Mouse (Mus musculus): ENCODE results near the gene Dap. TPM values are rescaled to one million over a fixed set of nuclear protein-coding genes. Genes with fewer than 3 reads are reported as not detected.

Gene Dap
- polyA plus RNA-seq, 1 experiment, result not detected

GRCm38 (mm10) chr15:31299258-31299917 lies 75.3 kb downstream of the Dap start:
- TF ChIP-seq GATA1 (IDR thresholded peaks at IDR 0.05; ENCODE audit: low read length), result no peak

- no peak for TF ChIP-seq GATA1 (IDR thresholded peaks at IDR 0.05; ENCODE audit: low read length)
Observed at GRCm38 (mm10) chr15:31302293-31302990, 78.3 kb downstream of the Dap start.

GRCm38 (mm10) chr15:31304302-31304701 lies 80.2 kb downstream of the Dap start:
- no peak for TF ChIP-seq GATA1 (IDR thresholded peaks at IDR 0.05; ENCODE audit: low read length)

GRCm38 (mm10) chr15:31305181-31305580 lies 81.1 kb downstream of the Dap start:
- TF ChIP-seq GATA1 (IDR thresholded peaks at IDR 0.05; ENCODE audit: low read length), result no peak

GRCm38 (mm10) chr15:31306726-31307125 lies 82.6 kb downstream of the Dap start:
- TF ChIP-seq GATA1 (IDR thresholded peaks at IDR 0.05; ENCODE audit: low read length), result no peak

- no peak for TF ChIP-seq GATA1 (IDR thresholded peaks at IDR 0.05; ENCODE audit: low read length)
Observed at GRCm38 (mm10) chr15:31309526-31309925, 85.4 kb downstream of the Dap start.

GRCm38 (mm10) chr15:31312001-31312400 lies 87.9 kb downstream of the Dap start:
- no peak for TF ChIP-seq GATA1 (IDR thresholded peaks at IDR 0.05; ENCODE audit: low read length)

GRCm38 (mm10) chr15:31315630-31316231 lies 91.6 kb downstream of the Dap start:
- no peak for TF ChIP-seq GATA1 (IDR thresholded peaks at IDR 0.05; ENCODE audit: low read length)

- TF ChIP-seq GATA1 (IDR thresholded peaks at IDR 0.05; ENCODE audit: low read length), result no peak
Observed at GRCm38 (mm10) chr15:31317056-31317805, 93.1 kb downstream of the Dap start.

- no peak for TF ChIP-seq GATA1 (IDR thresholded peaks at IDR 0.05; ENCODE audit: low read length)
Observed at GRCm38 (mm10) chr15:31318158-31318955, 94.2 kb downstream of the Dap start.

- no peak for TF ChIP-seq GATA1 (IDR thresholded peaks at IDR 0.05; ENCODE audit: low read length)
Observed at GRCm38 (mm10) chr15:31319046-31319445, 94.9 kb downstream of the Dap start.

GRCm38 (mm10) chr15:31320598-31321377 lies 96.7 kb downstream of the Dap start:
- TF ChIP-seq GATA1 (IDR thresholded peaks at IDR 0.05; ENCODE audit: low read length), result no peak

- TF ChIP-seq GATA1 (IDR thresholded peaks at IDR 0.05; ENCODE audit: low read length), result no peak
Observed at GRCm38 (mm10) chr15:31323684-31324083, 99.6 kb downstream of the Dap start.

Other genes with a start within 250 kb of the Dap start
- gene Ankrd33b, start 143.4 kb downstream of the Dap start, polyA plus RNA-seq (2012), result not detected in 2 replicates
- gene Ropn1l, start 229.4 kb downstream of the Dap start, polyA plus RNA-seq (2012), result 0.73 and 1.0 TPM in 2 replicates

Data from G1E-ER4 (cell line).